Mouse (Mus musculus): ENCODE measurements around the gene Fgf9. TPM values are rescaled to one million over a fixed set of nuclear protein-coding genes. Genes with fewer than 3 reads are reported as not detected.

Gene Fgf9
- polyA plus RNA-seq, 1 experiment from 2014 or later = 7.2 TPM

- H3K4me2 ChIP-seq = no peak overlapping the region
Measured at GRCm38 (mm10) chr14:58126508-58126907, 56.2 kb downstream of the Fgf9 start.

GRCm38 (mm10) chr14:58139506-58140055 lies 69.2 kb downstream of the Fgf9 start:
- no peak for ATAC-seq (replicated peaks; ENCODE audit: insufficient number of reproducible peaks, insufficient read depth, low FRiP score, low read depth)
- WGBS = 76% methylated on average over 1 of the region's 1 CpGs
- no peaks in the 10 kb centered on the region for H3K27me3 ChIP-seq
- H3K9me3 ChIP-seq (replicated peaks) = no peaks in the 10 kb centered on the region
- H3K36me3 ChIP-seq = no peaks in the 10 kb centered on the region
- no peak overlapping the region for H3K4me3 ChIP-seq
- H3K4me1 ChIP-seq (replicated peaks) = no peaks in the 10 kb centered on the region
- no peak overlapping the region for H3K9ac ChIP-seq
- no peak overlapping the region for H3K4me2 ChIP-seq
- H3K27ac ChIP-seq = no peak overlapping the region

More at GRCm38 (mm10) chr14:58126508-58126907, 56.2 kb downstream of the Fgf9 start:
- no peak overlapping the region for H3K9ac ChIP-seq
- no peak overlapping the region for H3K27ac ChIP-seq
- H3K27me3 ChIP-seq = no peaks in the 10 kb centered on the region
- no peak for ATAC-seq (replicated peaks; ENCODE audit: insufficient number of reproducible peaks, insufficient read depth, low FRiP score, low read depth)
- no peak overlapping the region for H3K4me3 ChIP-seq
- no peaks in the 10 kb centered on the region for H3K9me3 ChIP-seq (replicated peaks)
- WGBS = 58% methylated on average over 10 of the region's 10 CpGs
- H3K4me1 ChIP-seq (replicated peaks) = 0 out of 2 replicates have a peak, but pooled peaks cover 2% of the 10 kb centered on the region
- no peaks in the 10 kb centered on the region for H3K36me3 ChIP-seq

- Histone ChIP-seq H3K4me2 (peak overlapping the region; percentile 46), H3K4me1 (replicated peaks) (peaks cover 9% of the 10 kb centered on the region; the same call in 1 of the 2 replicates), H3K9ac (no peak overlapping the region), H3K36me3 (no peaks in the 10 kb centered on the region), H3K9me3 (replicated peaks) (no peaks in the 10 kb centered on the region), H3K27me3 (no peaks in the 10 kb centered on the region), H3K4me3 (no peak overlapping the region), H3K27ac (peak overlapping the region; percentile 26; the same call in 1 of the 2 replicates)
- no peak for ATAC-seq (replicated peaks; ENCODE audit: insufficient number of reproducible peaks, insufficient read depth, low FRiP score, low read depth)
- 62% methylated on average over 23 of the region's 23 CpGs for WGBS
Measured at GRCm38 (mm10) chr14:58149637-58150470, 79.5 kb downstream of the Fgf9 start.

GRCm38 (mm10) chr14:58150471-58150855 lies 80.1 kb downstream of the Fgf9 start:
- Histone ChIP-seq H3K36me3 (no peaks in the 10 kb centered on the region), H3K9me3 (replicated peaks) (no peaks in the 10 kb centered on the region), H3K27ac (peak overlapping the region; percentile 26; the same call in 1 of the 2 replicates), H3K27me3 (no peaks in the 10 kb centered on the region), H3K4me2 (no peak overlapping the region; the same call in 1 of the 2 replicates), H3K4me1 (replicated peaks) (peaks cover 9% of the 10 kb centered on the region; the same call in 1 of the 2 replicates), H3K4me3 (no peak overlapping the region), H3K9ac (no peak overlapping the region)
- ATAC-seq (replicated peaks; ENCODE audit: insufficient number of reproducible peaks, insufficient read depth, low FRiP score, low read depth) = no peak
- WGBS = 82% methylated on average over 13 of the region's 13 CpGs

- no peaks in the 10 kb centered on the region for H3K9me3 ChIP-seq (replicated peaks)
- H3K4me1 ChIP-seq (replicated peaks) = peaks cover 9% of the 10 kb centered on the region; the same call in 1 of the 2 replicates
- H3K9ac ChIP-seq = no peak overlapping the region
- WGBS = 44% methylated on average over 1 of the region's 1 CpGs
- H3K36me3 ChIP-seq = no peaks in the 10 kb centered on the region
- H3K27ac ChIP-seq = no peak overlapping the region
- no peak overlapping the region for H3K4me3 ChIP-seq
- no peak for ATAC-seq (replicated peaks; ENCODE audit: insufficient number of reproducible peaks, insufficient read depth, low FRiP score, low read depth)
- H3K4me2 ChIP-seq = no peak overlapping the region
- H3K27me3 ChIP-seq = no peaks in the 10 kb centered on the region
Measured at GRCm38 (mm10) chr14:58152110-58152509, 81.8 kb downstream of the Fgf9 start.

DNA sequence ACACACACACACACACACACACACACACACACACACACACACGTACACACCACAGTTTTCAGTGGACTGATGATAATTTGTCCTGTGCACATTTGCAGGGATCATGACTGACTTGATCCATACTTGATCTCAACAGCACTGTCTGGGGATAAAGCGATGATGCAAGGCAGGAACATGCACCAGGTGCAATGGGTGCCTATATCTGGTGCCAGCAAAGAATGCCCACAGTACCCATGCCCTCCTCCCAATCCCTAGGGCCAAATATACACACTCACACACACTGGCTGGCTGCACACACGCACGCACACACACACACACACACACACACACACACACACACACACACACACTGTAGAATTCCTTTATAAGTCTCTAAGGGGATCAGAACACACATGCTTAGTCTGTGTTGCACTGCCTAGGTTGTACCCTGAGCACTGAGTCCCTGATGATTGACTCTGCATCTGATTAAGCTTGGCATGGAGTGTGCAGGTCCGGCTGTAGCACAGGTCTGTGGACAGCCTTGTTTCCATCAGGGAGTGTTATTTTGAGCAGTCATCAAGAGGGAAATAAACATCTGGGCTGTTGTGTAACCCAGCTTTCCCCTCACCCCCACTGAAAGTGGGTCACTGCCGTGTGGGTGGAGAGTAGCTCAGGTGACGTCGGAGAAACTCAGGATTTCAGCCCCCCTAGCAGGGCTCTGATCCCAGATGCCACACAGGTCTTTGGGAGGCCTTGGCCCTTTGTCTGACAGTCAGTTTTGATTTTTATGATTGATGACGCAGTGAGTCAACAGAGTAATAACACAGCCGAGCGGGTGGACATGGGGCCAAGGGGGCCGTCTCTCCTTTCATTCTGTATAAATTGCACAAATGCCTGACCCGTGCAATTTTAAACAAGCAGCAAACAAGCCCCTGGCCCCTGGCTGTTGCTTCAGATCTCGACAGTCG lies 83.4 kb downstream of the Fgf9 start:
- Histone ChIP-seq H3K36me3 (no peaks in the 10 kb centered on the region), H3K4me2 (no peak overlapping the region), H3K27ac (no peak overlapping the region), H3K9me3 (replicated peaks) (no peaks in the 10 kb centered on the region), H3K4me1 (replicated peaks) (peaks cover 9% of the 10 kb centered on the region; the same call in 1 of the 2 replicates), H3K9ac (no peak overlapping the region), H3K4me3 (no peak overlapping the region), H3K27me3 (no peaks in the 10 kb centered on the region)
- ATAC-seq (replicated peaks; ENCODE audit: insufficient number of reproducible peaks, insufficient read depth, low FRiP score, low read depth) = no peak
- 62% methylated on average over 15 of the region's 15 CpGs for WGBS

GRCm38 (mm10) chr14:58160624-58161023 lies 90.3 kb downstream of the Fgf9 start:
- H3K4me3 ChIP-seq = no peak overlapping the region
- 85% methylated on average over 1 of the region's 1 CpGs for WGBS
- H3K36me3 ChIP-seq = no peaks in the 10 kb centered on the region
- H3K4me1 ChIP-seq (replicated peaks) = no peaks in the 10 kb centered on the region
- no peak overlapping the region for H3K27ac ChIP-seq
- H3K27me3 ChIP-seq = no peaks in the 10 kb centered on the region
- no peaks in the 10 kb centered on the region for H3K9me3 ChIP-seq (replicated peaks)
- ATAC-seq (replicated peaks; ENCODE audit: insufficient number of reproducible peaks, insufficient read depth, low FRiP score, low read depth) = no peak
- H3K4me2 ChIP-seq = no peak overlapping the region
- H3K9ac ChIP-seq = no peak overlapping the region

Other genes starting within 250 kb of the Fgf9 start
- 21.2 and 22.3 TPM in 2 replicates for gene Ska3, start 244.4 kb upstream of the Fgf9 start, polyA plus RNA-seq (2015; fragmentation: Nextera tagmentation; extraction: Ambion mirVana)
- gene Mrpl57, start 244.3 kb upstream of the Fgf9 start, polyA plus RNA-seq (2015; fragmentation: Nextera tagmentation; extraction: Ambion mirVana) = 116 and 118 TPM in 2 replicates
- gene Zdhhc20, start 180.3 kb upstream of the Fgf9 start, polyA plus RNA-seq (2015; fragmentation: Nextera tagmentation; extraction: Ambion mirVana) = 38.8 and 40.3 TPM in 2 replicates
- 82.6 and 83.7 TPM in 2 replicates for gene Micu2, start 71.3 kb upstream of the Fgf9 start, polyA plus RNA-seq (2015; fragmentation: Nextera tagmentation; extraction: Ambion mirVana)

All from heart, embryonic 15.5 days (tissue).